Mouse (Mus musculus): ENCODE measurements at regions not wholly inside any gene's neighbourhood (a gene's known extent, or its start where the extent isn't known, plus 50 kb on each side); places are given as distances from the start of the nearest gene placed in this dataset.
A peak's percentile ranks its signal among the peaks of the same experiment; 100 is the strongest.

- ATAC-seq (ENCODE audit: extremely low read depth, insufficient number of reproducible peaks, low FRiP score, poor library complexity, severe bottlenecking) = no peak
Measured at GRCm38 (mm10) chr1:151263372-151263771, 53.4 kb downstream of the Gm47996 start.

DNA sequence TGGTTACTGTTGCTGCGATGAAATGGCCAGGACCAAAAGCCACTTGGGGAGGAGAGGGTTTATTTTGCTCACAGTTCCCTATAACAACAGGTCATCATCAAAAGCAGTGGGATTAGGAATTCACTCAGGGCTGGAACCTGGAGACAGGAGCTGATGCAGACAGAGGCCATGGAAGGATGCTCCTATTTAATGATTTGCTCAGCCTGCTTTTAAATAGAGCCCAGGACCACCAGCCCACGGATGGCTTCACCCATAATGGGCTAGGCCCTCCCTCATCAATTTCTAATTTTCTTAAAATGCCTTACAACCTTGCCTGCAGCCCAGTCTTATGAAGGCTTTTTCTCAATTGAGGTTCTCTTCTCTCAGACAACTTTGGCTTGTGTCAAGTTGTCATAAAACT lies 53.9 kb downstream of the Gm47996 start:
- ATAC-seq (ENCODE audit: extremely low read depth, insufficient number of reproducible peaks, low FRiP score, poor library complexity, severe bottlenecking) = no peak

DNA sequence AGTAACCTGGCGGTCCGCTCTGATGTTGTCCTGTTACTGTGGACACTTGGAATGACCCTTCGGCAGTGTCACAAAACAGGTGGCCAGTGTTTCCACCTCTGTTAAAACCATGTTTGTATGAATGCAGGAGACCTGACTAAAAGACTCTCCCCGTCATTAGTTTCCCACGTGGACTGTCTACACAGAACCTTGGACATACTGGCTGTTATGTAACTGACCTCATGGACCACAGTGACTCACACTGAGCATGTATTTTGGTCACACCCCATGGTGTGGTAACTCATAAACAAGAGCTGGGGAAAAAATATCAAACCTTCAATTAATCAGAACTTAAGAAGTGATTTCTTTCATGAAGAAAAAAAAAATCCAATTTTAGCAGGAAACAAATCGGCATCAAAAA lies 54.9 kb downstream of the Gm47996 start:
- peak; percentile 83 for ATAC-seq (ENCODE audit: extremely low read depth, insufficient number of reproducible peaks, low FRiP score, poor library complexity, severe bottlenecking)

GRCm38 (mm10) chr1:151265590-151265989 lies 55.7 kb downstream of the Gm47996 start:
- ATAC-seq (ENCODE audit: extremely low read depth, insufficient number of reproducible peaks, low FRiP score, poor library complexity, severe bottlenecking) = no peak

GRCm38 (mm10) chr1:151266703-151267102 lies 56.8 kb downstream of the Gm47996 start:
- ATAC-seq (ENCODE audit: extremely low read depth, insufficient number of reproducible peaks, low FRiP score, poor library complexity, severe bottlenecking) = no peak

- peak; percentile 96 for ATAC-seq (ENCODE audit: extremely low read depth, insufficient number of reproducible peaks, low FRiP score, poor library complexity, severe bottlenecking)
Measured at GRCm38 (mm10) chr1:151270691-151271090, 60.8 kb downstream of the Gm47996 start.

DNA sequence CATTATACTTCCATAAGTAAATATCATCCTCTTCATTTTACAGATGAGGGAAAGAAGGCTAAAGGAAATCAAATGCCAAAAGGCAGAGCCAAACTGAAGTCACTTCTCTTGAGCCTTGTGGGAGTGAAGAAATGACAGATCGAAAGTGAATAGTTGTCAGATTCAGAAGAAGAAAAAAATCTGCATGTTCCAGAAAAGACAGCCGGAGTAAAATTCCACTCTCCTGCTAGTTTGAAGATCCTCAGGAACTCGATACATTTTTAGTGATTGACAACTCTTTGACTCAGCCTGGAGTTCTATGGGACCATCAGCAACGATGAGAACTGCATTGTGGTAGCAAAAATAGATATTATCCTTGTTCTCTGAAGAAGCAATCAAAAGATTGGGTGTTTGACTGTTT lies 64.4 kb downstream of the Gm47996 start:
- ATAC-seq (ENCODE audit: extremely low read depth, insufficient number of reproducible peaks, low FRiP score, poor library complexity, severe bottlenecking) = no peak

DNA sequence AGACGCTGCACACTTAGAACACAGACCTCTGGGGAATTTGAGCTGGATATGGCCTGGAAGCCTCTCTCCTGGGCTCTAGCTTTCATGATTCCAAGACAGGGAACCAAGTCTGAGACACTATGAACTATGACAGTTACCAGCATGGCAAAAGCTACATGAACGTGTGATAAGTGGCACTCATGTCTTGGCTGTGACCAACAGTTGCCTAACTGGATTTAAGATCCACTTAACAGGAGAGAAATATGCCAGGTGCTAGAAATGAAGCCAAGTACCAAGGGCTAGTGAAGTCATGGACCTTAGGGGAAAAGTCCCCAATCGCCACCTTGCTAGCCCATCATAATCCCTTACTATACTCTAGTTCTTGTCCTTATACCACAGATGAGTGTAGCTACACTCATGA lies 65.7 kb downstream of the Gm47996 start:
- ATAC-seq (ENCODE audit: extremely low read depth, insufficient number of reproducible peaks, low FRiP score, poor library complexity, severe bottlenecking) = no peak

GRCm38 (mm10) chr1:151279955-151280354 lies 64.3 kb upstream of the Ivns1abp start:
- no peak for ATAC-seq (ENCODE audit: extremely low read depth, insufficient number of reproducible peaks, low FRiP score, poor library complexity, severe bottlenecking)

DNA sequence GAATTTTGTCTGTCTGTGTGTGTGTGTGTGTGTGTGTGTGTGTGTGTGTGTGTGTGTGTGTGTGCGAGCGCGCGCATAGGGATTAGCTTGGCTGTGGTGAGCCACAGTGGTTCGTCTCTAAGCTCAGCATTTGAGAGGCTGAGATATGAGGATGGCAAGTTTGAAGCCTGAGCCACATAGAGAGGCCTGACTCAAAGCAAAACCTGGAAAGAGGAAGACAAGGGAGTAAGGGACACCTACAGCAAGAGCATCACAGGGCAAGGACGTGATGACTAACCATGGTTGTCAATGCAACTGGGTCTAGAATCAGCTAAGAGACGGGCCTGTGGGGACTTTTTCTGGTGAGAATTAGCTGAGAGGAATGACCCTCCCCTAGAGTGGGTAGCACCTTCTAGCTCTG lies 59.2 kb upstream of the Ivns1abp start:
- ATAC-seq (ENCODE audit: extremely low read depth, insufficient number of reproducible peaks, low FRiP score, poor library complexity, severe bottlenecking) = no peak

DNA sequence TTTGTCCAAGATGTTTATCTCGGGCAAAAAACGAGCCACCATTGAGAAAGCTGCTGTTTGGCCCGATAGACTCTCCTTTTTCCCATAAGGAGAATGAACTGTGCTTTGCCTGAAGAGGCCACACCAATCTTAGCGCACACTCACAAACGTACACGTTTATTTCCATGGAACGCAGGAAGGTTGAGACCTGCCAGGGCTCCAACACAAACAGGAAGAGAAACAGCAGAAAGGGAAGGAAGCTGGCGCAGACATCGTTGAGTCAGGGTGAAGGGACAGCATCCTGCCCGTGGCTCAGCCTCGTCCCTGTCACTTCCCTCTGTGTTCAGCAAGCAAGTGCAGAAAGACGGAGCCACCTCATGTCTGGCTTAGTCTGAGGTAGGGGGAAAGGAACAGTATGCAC lies 56.8 kb upstream of the Ivns1abp start:
- ATAC-seq (ENCODE audit: extremely low read depth, insufficient number of reproducible peaks, low FRiP score, poor library complexity, severe bottlenecking) = peak; percentile 92

GRCm38 (mm10) chr1:151289061-151289460 lies 55.2 kb upstream of the Ivns1abp start:
- ATAC-seq (ENCODE audit: extremely low read depth, insufficient number of reproducible peaks, low FRiP score, poor library complexity, severe bottlenecking) = no peak

DNA sequence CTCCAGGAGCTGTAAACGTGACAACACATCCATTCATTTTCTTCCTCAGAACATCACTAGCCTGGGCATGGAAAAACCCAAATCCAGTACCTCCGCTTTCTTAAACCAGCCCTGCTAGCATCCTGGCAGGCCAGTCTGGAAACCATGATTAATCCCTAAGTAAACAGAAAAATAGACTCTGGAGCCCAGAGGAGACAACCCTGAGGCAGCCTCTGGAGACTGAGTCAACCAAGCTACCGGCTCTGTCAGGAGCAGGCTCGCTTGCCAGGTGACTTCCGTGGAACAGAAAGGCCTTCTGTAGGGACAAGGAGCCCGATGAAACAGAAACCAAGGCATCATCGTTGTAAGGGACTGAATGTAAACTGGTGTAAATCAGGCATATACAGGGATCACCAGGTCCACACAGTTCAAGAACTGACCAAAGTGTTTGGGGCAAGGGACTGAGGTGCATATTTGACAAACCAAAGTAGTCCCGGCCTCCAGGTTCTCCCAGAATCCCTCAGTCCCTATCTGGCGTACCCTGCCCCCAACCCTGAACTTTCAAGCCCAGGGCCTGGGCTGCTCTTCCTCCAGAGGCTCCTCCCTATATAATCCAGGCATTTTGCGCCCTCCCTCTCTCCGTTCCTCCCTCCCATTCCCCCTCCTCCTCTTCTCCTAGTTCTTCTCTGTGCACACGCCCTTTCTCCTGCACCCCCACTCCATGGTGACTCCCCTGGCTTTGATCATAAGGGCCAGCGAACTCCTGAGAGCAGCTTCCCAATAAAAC lies 54.6 kb upstream of the Ivns1abp start:
- ATAC-seq (ENCODE audit: extremely low read depth, insufficient number of reproducible peaks, low FRiP score, poor library complexity, severe bottlenecking) = no peak

- ATAC-seq (ENCODE audit: extremely low read depth, insufficient number of reproducible peaks, low FRiP score, poor library complexity, severe bottlenecking) = no peak
Measured at GRCm38 (mm10) chr1:151293311-151294050, 50.8 kb upstream of the Ivns1abp start.
